Mouse (Mus musculus) urinary bladder, adult 2 months (tissue): ENCODE data around the gene Apol7e. TPM values are rescaled to one million over a fixed set of nuclear protein-coding genes. Genes with fewer than 3 reads are reported as not detected.
"Not testable (repeated sequence)": the region's sequence is repeated elsewhere in the genome, so short reads cannot be mapped to it uniquely, and the experiment has no call there.

Source experiments
- DNase-seq: peaks from one replicate; pipeline ENCODE4 v3.0.0; 2022; ENCODE audit warnings: low spot score
- polyA plus RNA-seq: library from polyadenylated mRNA; depleted of rRNA; stranded (reverse); fragments of >200 nt; gene quantifications from 2 replicates; pipeline ENCODE4 v1.2.3, GENCODE M21; 2012; rRNA removed

Apol7e gene
- 0.41 and 0.66 TPM in 2 replicates for polyA plus RNA-seq

DNA sequence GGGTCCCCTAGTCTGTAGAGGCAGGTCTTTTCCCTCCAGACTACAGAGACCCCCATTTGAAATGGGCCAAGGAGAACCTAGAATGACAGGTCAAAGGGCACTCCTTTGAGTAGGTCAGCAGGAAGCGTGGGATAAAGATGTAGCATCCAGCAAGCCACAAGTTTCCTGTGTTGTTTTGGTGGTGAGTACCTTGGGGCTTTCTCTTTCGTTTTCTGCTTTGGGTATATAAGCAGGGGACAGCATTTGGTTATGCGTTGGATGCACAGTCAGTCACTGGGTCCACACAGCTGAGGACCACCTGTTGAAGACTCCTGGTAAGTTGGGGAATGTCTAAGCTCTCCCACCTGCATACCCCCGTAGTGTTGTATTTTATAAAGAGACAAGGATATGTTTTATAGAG is at the start of gene Apol7e:
Gene Apol7e (plus strand): TSS at position 202 of the 400 bp plus-strand sequence.
- not testable (repeated sequence) for DNase-seq

DNA sequence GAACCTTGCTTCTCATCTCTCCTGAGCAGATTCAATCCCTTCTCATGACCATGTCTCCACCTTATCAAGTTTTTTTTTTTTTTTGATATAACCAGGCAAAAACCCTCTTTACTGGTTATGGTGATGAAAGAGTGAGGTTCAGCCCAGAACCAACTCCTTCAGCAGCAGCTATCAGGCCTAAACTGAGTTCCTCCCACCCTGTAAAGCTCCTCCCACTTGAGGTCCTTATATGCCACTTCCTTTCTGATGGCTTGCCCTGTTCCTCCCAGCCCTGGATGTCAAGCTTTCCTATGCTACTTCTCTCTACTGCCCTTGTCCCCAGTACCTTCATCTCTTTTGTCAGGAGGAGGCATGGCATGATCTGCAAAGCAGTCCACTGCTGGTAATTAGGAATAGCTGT is 47.5 kb upstream of the Apol7e start:
- not testable (repeated sequence) for DNase-seq

DNA sequence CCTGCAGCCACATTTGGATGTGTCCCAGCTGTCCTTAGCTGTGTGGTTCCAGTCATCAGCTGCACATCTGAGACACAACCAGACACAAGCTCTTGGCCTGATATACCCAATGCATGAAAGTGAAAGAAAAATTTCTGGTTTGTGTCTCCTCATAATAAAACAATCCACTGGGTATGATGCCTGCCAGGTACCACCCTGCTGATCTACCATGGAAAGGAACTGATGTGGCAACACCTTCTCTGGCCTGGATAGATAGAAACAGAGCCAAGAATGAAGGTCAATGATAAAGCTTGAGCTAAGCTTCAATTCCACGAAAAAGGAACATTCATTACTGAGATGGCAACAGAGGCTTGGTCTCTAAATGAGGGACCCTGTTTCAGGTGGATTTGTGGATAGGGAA is 38.9 kb upstream of the Apol7e start:
- not testable (repeated sequence) for DNase-seq

DNA sequence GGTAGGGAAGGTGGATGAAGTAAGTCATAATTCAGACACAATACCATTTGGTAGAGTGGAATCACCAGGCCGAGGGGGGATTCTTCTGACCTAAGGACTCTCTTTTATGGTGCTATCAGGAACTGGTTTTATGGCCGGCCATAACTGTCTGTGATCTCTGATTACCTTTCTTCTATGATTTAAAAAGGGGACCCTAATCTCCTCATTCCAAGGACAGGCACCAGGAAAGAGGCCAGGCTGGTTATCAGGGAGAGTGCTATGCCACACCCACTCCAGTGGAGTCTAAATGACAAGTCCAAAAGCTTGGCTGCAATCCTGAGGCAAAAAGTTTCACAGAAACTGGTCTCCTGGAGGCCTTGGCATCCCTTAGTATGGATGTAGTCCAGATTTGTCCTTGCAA is 36.8 kb upstream of the Apol7e start:
- DNase-seq: not testable (repeated sequence)

DNA sequence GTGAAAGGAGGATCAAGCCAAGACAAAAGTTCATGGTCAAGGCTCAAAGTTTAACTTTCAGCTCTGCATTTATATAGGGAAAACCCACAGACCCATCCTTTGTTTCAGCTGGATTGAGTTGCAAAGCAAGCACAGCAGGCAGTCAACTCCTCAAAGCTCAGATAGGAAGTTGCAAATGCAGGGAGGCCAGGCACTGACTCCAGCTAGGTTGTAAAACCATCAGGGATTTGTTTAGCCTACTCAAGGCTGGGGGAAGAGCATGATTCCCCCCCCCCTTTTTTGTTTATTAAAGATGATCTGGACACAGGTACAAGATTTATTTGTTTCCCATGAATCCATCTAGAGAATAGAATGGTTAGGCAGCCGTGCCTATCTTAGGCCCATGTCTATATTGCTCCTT is 24.6 kb upstream of the Apol7e start:
- not testable (repeated sequence) for DNase-seq

DNA sequence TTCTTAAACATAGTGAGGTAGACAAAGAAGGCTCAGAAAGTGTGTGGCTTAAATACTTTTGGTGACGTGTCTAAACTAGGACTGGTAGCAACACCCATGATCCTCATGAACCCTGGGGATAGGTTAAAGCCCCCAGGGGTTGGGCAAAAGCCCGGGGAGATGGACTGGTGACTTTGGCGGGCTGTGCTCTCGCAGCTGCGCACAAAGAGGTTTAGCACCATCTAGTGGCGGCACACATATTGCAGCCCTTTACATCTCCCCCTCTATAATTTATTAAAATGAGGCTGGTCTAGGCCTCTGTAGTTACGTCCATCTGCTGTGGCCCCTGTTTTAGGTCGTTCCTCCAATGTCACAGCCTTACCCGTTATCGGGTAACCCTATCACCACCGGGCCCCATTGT is 14.7 kb upstream of the Apol7e start:
- DNase-seq: peak; percentile 19

DNA sequence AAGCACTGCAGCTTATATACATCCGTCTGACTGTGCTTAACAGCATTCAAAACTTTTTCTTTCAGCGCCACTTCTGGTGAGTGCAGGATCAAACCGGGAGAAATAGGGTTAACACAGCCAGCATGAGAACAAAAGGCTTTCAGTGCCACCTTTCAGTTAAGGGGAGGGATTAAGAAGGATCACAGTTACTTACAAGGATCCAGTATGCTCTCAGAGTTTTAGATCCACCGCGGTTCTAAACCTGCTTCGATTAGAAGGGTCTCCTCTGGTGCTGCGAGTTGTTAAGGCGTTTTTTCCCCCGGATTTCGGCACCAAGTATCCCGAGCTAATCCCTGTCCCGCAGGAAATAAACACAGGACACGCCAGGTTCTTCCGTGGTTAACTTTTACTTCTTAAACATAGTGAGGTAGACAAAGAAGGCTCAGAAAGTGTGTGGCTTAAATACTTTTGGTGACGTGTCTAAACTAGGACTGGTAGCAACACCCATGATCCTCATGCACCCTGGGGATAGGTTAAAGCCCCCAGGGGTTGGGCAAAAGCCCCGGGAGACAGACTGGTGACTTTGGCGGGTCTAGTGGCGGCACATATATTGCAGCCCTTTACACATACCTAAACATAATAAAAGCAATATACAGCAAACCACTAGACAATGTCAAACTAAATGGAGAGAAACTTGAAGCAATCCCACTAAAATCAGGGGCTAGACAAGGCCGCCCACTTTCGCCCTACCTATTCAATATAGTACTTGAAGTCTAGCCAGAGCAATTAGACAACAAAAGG is 6.9 kb upstream of the Apol7e start:
- DNase-seq: not testable (repeated sequence)

DNA sequence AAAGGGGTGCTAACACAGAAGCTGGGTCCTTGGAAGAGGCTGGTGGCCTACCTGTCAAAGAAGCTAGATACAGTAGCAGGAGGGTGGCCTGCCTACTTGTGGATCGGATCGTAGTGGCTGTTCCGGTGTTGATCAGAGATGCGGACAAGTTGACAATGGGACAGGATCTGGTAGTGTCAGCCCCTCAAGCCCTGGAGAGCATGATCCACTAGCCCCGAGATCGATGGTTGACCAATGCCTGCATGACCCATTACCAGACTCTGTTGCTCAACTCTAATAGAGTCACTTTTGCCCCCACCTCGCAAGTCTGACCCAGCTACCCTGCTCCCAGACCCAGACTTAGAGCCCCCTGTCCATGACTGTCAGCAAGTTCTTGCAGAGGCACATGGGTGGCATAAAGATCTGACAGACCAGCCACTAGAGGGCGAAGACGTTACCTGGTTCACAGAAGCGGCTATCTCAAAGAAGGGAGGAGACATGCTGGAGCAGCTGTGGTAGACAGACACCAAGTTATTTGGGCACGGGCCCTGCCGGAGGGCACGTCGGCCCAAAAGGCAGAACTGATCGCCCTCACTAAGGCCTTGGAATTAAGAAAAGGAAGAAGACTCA is 3.9 kb upstream of the Apol7e start:
- DNase-seq: peak; percentile 21

DNA sequence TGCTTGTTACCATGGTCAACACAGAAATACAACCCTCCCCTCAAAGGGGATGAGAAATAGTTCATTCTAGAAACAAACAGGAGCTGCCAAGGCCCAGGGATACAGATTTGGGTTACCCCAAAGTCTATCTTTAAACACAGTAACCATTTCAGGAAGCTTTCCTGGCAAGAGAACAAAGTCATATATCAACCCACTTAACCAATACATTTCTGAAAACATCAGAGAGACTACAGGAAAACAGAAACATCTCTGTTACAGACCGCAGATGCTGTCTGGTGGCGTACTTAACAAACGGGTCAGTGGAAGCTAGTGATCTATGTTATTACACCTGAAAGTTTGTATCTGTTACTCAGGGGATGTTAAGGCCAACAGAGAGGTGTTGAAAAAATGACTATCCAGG is 6.6 kb downstream of the Apol7e start:
- not testable (repeated sequence) for DNase-seq

DNA sequence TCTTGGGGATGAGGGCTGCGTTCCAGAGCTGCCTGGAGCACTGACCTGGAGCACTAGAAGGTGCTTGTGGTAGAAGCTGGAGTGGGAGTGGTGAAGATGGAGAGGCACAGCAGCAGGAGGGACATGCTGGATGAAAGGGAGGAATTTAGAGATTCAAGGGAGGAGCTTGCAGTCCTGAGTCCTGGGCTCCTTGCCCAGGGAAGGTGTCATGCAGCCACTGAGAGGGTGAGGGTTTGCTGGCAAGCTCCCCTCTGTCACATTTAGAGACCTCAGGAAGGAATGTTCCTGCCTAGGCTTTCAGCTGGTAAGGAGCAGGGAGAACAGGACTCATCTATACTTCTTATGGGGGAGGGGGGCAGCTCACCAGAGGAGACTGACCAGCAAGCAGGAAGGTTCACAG is 10.3 kb downstream of the Apol7e start:
- not testable (repeated sequence) for DNase-seq

DNA sequence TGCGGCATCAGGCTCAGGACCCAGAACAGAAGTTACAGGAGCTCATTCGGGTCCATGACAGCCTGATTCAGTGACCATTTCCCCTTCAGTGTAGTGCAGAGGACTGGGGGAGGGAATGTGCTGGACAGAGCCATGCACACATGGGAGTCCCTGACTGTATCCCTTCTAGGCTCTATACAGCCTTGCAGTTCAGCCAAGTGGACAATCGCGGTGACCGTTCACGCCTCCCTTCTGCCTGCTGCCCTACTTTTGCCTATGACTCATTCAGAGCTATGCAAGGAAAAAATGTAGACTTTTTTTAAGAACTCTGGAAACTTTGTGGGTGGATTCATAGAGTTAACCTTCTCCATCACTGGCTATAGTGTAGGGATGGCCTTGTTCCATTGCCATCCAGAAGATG is 19.6 kb downstream of the Apol7e start:
- not testable (repeated sequence) for DNase-seq

DNA sequence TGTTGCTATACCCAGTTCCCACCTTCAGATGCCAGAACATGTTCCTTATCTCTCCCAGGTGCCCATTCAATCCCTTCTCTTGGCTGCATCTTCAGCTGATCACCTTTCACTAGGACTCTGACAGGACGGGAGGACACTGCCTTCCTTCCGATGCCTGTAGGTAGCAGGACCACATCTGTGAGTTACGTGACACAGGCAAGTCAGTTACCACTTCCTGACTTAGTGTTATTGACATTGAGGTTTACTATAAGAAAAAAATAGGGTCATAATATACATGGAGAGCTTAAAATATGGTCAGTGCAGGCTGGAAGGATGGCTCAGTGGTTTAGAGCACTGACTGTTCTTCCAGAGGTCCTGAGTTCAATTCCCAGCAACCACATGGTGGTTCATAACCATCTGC is 22.9 kb downstream of the Apol7e start:
- DNase-seq: not testable (repeated sequence)

DNA sequence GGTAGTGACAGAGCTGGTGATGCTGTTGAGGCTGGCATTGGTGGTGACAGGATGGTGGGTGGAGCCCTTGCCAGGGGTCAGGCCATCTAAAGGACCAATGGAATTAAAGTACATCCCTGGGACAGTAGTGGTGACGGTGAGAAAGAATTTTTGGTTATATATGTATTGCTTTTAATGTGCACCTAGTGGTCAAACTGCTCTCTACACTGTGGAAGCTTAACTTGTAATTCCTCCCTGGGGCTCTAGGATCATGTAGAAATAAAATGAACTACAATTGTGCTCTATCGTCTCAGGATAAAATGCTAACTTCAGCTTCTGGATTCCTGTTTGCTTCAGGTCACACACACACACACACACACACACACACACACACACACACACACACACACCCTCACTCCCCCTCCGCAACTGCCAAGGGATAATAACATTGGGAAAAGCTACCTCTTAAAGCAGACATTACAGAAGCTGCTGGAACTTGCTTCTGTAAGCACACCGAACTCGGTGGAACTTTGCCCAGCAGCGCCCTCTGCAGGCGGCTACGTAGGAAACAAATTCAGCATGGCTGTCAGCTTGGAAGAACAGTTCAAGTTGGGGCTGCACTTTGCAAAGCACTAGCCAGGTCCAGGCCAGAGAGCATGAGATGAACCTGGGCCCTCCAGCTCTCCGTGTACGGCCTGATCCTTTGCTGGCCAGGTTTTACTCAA is 25.7 kb downstream of the Apol7e start:
- not testable (repeated sequence) for DNase-seq

DNA sequence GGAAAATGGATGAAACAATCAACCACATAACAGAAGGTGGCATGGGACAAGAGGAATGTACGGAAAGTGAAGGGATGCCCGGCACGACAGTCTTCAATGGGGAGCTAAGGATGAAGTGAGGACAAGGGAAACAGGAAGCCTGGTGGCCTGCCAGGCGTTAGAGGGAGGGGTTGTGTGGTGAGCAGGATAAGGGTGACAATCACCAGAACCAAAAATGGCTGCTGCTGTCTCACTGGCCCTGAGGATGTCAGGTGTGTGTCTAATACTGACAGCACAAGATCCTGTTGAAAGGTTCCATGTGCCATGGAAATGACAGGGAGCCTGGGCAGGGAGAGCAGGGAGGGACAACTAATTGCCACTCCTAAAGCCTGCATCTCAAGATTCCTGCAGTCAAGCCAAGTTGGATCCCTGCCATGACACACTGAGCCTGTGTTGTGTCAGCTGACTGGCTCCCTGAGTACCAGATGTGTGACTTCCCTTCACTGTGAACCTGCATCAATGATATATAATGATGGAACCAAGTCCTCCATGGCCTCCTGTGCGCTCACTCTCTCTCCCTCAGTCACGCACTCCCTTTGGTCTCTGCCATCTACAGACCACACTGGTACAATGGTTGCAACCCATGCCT is 26.9 kb downstream of the Apol7e start:
- DNase-seq: not testable (repeated sequence)

DNA sequence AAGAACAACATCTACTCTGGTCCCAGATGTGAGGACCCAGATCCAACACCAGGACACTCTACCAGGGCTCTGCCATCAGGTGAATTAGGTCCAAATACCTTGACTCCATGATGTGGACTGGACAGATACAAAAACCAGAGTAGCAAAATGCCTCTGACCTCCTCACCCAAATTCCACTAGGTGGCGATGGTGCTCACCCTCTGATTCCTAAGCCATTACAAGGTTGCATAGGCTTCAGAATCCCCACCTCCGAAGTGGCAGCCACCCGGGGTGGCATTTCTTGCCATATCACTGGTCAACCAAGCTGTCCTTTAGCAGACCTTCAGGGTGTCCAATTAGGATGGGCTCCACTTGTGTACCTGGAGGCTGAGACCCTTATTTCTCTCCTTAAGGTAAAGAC is 28.5 kb downstream of the Apol7e start:
- DNase-seq: not testable (repeated sequence)

DNA sequence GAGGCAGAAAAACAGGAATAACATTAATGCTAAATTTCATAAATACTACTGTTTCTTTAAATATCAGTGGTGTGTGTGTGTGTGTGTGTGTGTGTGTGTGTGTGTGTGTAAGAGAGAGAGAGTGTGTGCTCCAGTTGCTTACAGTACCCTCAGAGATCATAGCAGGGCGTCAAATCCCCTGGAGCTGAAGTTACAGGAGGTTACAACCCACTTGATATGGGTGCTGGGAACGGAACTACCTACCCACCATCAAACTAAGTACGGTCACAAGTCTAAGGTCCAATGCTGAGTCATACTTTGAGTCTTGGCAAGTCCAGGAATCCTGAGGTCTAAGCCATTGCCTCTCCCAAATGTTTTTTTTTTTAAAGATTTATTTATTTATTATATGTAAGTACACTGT is 29.1 kb downstream of the Apol7e start:
- DNase-seq: not testable (repeated sequence)

DNA sequence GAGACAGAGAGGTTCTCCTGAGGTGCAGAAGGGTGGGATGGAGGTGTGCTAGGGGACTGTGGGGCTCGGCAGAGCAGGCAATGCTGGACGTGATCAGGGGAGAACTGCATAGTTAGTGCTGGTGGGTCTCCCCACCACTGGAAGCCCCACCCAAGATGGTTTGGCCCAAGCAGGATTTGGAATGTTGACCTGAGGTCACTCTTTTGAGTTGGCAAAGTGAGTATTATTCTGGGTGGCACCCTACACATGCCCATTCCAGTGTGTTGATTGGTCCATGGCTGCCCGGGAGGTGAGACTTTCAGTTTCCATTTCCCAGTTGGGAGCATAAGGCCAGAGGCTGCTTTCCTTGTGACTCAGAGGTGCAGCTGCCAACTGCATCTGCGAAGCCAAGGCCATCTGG is 30.1 kb downstream of the Apol7e start, which contains the start of gene Apol9b:
Gene Apol9b (plus strand): TSS at position 301 of the 400 bp plus-strand sequence.
- DNase-seq: not testable (repeated sequence)

DNA sequence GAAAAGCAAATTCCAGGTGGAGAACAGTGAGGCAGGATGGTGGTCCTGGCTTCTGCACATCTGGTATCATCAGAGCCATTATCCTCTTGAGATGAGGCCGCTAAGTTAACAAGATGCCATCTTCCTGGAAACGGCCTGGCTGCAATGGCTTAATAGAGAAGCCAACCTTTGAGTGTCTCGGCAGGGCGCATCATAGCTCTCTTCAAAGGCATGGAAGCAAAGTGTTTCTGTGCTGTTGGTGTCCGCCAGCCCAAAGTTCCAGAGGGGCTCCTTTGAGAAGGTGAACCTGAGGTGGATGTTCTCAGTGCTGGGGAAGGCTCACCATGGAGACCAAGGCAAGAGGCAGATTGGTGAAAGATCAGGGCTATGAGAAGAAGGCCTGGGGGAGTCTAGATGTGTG is 32.9 kb downstream of the Apol7e start:
- DNase-seq: no peak

DNA sequence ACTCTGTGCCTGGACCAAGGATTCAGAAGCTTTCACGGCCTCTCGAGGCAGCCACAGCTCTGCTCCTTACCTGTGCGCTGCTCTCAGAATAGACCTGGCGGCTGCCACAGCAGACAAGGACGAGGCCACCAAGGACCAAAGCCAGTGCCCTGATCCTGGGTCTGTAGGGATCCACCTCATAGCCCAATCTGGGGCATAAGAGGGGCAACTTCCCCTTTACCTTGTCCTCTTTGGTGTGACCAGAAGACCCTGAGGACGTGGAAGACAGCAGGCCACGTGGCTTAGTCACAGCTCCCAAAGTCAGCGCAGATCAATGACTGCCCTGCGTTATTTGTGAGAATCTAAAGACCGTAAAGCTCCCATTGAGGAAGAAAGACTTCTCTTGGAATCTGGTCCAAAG is 34.2 kb downstream of the Apol7e start:
- DNase-seq: not testable (repeated sequence)

DNA sequence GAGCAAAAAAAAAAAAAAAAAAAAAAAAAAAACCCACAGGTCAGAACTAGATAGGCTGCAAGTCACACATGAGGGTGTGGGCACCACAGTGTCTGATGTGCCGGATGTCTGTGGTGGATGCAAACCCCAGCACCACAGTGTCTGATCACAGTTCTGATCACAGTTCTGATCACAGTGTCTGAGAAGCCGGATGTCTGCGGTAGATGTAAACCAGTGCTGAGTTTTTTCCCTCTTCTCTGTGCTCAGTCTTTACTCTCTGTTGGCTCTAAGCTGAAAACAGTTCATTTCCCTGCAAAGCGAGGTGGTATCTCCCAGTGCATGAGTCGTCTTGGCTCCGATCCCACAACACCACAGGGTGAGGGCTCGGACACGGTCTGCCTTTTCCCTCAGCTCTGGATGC is 34.7 kb downstream of the Apol7e start:
- not testable (repeated sequence) for DNase-seq

DNA sequence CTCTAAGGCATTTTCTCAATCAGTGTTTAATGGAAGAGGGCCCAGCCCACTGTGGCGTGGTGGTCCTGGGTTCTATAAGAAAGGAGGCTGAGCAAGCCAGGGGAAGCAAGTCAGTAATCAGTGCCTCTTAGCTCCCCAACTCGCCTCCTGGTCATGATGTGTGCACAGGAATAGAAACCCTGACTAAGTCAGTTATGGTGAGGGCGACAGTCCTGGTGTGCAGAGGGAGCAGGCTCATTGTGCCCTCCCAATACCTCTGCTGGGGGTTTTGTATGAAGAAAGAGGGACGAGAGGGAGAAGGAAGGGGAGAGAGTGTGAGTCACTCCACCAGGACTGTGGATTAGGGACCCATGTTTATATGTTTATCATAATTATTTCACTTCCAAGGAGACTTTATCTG is 35.2 kb downstream of the Apol7e start:
- not testable (repeated sequence) for DNase-seq
